Mouse (Mus musculus) frontal cortex, postnatal 10 days (tissue): Measurements from ENCODE around the gene Rpl24.
A peak's percentile ranks its signal among the peaks of the same experiment; 100 is the strongest.
"Not testable (repeated sequence)": the region's sequence is repeated elsewhere in the genome, so short reads cannot be mapped to it uniquely, and the experiment has no call there.

Source experiments
- DNase-seq, 2 experiments: peaks; one replicate each; pipeline ENCODE4 v3.0.0; 2022; ENCODE audit warnings: low spot score in 2 of 2, mixed read lengths in 1 of 2

Rpl24 gene

DNA sequence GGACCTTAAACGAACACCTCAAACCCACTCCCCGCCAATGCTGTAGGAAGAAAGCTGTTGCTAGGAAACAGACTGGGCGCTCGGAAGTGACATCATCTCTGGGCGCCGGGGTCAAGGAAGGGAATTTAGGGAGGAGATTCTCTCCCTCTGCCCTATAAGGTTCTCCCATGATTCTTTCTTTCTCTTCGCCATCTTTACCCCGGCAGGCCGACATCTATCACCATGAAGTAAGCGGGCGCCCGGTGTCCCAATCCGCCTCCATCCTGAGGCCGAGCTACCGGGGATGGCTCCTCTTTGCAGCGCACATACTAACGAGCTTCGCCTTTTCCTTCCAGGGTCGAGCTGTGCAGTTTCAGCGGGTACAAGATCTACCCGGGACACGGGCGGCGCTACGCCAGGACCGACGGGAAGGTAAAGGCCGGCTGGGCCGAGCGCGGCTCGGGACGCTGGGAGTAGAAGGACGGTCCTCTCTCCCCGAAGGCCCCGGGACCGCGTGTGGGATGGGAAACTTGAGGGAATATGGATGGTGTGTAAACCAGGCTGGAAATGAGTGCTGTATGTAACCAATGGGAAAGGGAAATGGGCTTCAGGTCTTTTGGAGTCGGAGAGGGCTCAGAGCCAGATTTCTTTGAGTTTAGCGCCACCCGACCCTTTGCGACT is at the start of gene Rpl24:
Gene Rpl24, plus strand, starts transcription at position 64 of the 660 bp plus-strand sequence.
- peak; percentile 93 to 94 for DNase-seq

- no peak for DNase-seq
Observed at GRCm38 (mm10) chr16:55922079-55922478, 44.0 kb upstream of the Rpl24 start.

DNA sequence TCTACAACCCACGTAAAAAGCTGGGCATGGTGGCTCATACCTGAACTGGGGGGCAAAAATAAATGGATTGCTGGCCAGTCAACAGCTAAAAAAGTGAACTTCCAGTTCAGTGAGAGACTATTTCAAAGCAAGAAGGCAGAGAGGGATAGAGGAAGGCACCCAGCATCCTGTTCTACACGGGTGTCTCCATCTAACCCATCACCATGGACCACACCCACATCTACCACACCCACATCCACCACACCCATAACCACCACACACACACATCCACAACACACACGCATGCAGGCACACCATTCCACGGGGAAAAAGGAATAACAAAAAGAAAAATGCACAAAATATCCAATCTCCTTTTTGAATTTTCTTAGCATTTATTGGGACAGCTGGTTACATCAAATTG is 42.1 kb upstream of the Rpl24 start:
- DNase-seq, result no peak

DNA sequence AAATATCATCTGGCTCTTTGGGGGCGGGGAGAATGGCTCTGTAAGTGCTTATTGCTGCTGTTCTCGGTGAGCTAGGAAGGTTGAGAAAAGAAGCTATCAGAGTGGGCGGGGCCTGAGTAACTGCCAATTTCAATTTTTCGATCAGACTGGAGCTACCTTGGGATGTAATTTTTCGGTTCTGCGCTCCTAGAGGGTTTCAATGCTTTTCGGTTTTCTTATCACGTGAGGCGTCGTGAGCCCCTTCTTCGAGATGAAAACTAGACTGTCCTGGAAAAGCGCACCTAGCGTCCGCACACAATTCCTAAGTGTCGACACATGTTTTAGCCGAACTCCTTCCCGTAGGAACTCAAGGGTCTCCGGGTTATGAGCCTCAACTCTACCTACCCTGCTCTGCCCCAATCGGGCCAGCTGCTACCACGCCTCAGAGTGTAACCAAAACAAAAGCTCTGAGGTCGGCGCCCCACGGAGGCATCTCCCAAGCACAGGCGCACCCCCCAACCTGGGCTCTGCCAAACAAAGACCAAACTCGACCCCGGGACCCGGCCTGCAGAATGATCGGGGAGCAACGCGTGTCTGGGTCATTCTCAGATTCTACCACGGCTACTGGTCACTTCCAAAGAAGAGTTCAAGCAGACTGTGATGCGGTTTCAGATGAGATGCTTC is 32.3 kb upstream of the Rpl24 start:
- peak; percentile 36 to 43 for DNase-seq

- DNase-seq, result peak; percentile 88 to 89
Observed at GRCm38 (mm10) chr16:55934453-55935037, 31.5 kb upstream of the Rpl24 start, which contains the start of gene Cep97. Gene Cep97 (minus strand): TSS chr16:55934855.

- DNase-seq, result no peak
Observed at GRCm38 (mm10) chr16:55938761-55939160, 27.3 kb upstream of the Rpl24 start.

GRCm38 (mm10) chr16:55939703-55940102 is 26.4 kb upstream of the Rpl24 start:
- DNase-seq, result no peak

- DNase-seq, result no peak
Observed at GRCm38 (mm10) chr16:55940781-55941180, 25.3 kb upstream of the Rpl24 start.

DNA sequence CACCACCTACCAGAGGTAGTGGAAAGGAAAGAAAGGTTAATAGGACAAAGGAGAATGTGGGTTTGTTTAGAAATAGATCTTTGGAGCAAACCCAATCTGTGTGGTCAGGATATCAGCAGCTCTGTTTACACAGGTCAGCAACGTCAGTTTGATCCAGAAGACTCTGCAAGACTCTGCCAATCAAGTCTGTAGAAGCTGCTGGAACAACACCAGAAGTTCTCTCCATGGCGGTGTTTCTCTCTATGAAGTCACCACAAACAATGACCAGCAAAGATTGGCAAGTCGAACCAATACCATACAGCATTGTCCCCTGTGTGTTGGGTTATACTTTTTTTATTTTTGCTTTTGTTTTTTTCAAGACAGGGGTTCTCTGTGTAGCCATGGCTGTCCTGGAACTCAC is 18.8 kb upstream of the Rpl24 start:
- no peak for DNase-seq

DNA sequence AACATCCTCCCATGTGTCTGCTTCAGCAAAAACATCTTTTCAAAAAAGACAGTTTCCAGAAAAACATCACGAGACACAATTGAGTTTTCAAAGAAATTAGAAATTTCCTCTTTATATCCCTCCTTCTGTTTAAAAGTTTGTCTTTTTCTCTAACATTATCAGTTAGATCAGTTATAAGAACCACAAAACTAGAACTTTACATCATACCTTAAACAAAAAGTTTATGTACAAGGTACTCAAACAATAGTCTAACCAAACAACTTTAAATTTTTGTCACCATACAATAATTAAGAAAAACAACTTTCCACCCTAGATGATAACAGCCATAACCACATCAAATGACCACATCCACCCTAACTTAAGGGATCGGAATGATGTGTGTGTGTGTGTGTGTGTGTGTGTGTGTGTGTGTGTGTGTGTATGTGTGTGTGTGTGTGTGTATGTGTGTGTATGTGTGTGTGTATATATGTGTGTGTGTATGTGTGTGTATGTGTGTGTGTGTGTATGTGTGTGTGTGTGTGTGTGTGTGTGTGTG is 18.1 kb upstream of the Rpl24 start:
- DNase-seq, result not testable (repeated sequence)

DNA sequence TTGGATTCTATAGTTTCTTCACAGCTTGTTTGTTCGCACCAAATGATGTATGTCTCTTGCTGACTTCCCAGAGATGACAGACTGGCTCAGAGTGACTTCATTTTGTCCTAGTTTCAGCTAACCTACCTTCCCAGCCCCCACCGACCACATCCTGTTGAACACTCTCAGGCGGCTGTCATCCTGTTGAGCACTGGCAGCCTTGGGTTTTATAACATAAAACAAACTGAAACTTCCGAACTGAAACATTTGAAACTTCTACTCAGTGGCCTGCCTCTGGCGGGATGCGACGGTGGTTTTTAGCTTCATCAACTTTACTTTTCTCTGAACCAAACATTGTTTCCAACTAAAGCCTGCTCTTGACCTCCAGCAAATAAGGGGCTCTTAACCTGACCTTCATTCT is 17.1 kb upstream of the Rpl24 start:
- DNase-seq, result no peak

DNA sequence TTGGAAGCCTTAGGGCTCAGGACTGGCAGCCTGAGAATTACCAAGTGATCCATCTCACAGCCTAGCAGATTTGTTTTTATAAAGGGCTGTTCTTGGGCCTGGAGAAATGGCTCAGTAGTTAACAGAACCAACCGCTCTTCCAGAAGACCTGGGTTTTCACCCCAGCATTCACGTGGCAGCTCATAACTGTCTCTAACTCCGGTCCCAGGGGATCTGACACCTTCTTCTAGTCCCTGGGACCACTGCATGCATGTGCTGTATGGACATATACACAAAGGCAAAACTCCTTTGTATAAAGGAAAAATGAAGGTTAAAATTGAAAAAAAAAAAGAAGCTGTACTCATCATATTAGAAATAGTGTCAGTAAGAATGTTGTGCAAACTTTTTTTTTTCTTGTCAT is 15.6 kb upstream of the Rpl24 start:
- DNase-seq, result no peak

DNA sequence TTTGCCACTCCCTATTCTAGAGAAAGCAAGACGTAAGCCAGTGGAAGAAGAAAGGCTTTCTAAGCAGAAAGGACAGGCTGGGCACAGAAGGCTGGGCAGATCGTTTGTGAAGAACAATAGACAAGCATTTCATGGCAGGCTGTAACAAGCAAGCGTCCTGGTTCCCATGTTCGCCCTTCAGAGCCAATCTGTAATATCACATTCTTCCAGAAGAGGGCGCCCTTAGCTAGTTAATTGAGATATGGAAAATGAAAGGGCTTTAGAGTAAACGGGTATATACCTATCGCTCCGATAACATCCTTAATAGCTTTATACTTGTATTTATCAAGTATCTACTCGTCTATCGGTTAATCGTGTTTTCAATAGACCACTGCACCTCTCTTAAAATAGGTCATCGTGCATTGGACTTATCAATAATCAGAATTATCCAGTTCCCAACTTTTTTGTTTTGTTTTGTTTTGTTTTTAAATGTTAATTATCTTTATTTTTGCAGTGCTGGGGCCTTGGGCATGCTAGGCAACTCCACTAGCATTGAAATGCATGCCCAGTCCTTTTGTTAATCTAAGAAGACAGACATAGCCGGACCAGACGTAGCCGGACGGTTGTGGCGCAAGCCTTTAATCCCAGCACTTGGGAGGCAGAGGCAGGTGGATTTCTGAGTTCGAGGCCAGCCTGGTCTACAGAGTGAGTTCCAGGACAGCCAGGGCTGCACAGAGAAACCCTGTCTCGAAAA is 15.0 kb upstream of the Rpl24 start:
- DNase-seq, result no peak

DNA sequence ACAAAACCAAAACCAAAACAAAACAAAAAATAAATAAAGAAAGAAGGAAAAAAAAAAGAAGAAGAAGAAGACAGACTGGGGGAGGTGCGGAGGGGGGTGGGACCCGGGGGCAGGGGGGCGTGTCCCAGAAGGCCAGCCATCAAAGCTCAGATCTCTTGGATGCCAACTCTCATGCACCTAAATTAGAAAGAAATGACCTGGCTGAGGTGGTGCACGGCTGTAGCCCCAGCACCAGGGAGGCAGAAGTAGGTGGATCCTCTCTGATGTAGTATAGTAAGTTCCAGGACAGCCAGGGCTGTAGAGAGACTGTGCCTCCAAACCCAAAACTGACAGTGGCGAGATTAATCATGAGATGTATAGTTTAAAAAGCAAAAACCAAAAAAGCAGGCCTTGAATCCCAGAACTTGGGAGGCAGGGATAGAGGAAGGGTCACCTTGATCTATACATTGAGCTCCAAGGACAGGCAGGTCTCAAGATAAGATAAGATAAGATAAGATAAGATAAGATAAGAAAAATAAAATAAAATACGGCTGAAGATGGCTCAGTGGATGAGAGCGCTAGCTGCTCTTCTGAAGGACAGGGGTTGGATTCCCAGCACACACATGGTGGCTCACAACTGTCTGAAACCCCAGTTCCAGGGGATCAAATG is 14.3 kb upstream of the Rpl24 start:
- DNase-seq, result no peak

DNA sequence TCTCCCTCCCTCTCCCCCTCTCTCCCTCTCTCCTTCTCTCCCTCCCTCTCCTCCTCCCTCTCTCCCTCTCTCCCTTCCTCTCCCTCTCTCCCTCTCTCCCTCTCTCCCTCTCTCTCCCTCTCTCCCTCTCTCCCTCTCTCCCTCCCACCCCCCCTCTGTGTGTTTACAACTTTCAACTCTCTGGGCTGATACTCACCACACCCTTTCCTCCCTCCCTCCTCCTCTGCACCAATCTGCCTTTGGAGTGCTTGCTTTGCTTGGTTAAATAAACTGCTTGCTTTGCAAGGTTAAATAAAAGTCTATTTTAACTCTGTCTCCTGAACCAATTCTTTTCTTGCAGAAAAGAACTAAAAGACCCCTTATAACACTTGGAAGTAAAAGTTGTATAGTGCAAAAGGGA is 13.3 kb upstream of the Rpl24 start:
- DNase-seq, result no peak

DNA sequence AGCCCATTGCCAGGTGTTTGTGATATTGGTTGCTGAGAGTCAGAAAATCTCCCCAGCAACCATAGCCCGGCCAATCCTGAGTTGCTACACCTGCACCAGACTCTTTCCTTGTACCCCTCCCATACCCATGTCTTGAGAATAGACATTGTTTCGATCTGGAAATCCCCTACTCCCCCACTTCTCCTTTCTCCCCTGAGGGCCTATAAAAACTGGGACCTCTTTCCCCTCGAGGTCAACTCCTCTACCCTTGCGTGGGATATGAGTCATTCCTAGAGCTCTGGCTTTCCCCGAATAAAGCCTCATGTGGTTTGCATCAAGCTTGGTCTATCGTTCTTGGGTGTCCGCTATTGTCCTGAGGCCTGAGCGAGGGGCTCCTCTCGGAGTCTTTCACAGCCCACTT is 11.9 kb upstream of the Rpl24 start:
- not testable (repeated sequence) for DNase-seq

DNA sequence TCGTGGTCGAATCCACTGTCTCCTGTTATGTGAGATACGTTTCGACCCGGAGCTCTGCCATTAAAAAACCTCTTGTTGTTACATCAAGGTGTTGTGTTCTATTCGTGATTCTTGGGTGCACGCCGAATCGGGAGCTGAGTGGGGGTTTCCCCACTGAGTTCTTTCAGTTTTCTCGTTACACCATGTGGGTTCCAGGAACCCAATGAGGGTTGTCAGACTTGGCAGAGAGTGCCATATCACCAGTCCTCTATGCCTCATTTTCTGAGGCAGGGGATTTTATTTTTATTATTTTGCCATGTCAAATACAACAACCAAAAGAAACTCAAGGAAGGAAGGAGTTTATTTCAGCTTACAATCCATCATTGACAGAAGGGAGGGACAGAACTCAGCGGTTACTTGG is 3.0 kb upstream of the Rpl24 start:
- not testable (repeated sequence) for DNase-seq

DNA sequence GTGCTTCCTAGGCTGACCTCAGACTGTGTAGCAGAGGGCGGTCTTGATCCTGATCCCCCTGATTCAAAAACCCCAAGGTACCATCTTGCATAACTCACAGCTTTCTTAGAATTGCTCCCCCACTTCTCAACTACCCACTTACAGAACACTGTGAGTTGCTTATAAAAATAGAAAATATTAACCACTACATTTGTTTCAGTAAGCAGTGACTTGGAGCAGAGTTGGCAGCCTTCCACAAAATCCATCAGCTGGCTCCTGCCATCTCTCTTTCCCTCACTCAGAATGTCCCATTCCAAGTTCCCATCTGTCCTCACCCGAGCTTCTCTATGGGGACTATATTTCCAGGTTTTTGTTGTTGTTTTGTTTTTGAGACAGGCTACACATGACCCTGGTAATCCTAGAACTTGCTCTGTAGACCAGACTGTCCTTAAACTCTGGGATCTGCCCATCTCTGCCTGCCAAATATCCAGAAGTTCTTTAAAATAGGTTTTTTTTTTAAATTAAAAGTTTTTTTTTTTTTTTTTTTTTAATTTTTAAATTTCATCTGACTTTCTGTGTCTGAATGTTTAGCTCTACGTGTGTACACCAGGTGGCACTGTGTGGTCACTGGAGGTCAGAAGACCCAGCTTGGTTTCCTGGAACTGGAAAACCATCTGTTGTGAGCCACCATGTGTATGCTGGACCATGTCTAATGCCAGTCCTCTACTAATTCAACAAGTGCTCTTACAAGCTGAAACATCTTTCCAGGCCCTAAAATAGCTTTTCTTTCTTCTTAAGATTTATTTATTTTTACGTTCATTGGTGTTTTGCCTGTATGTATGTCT is 1.7 kb upstream of the Rpl24 start:
- no peak for DNase-seq

- DNase-seq, result no peak
Observed at GRCm38 (mm10) chr16:55967221-55967620, 1.1 kb downstream of the Rpl24 start.

DNA sequence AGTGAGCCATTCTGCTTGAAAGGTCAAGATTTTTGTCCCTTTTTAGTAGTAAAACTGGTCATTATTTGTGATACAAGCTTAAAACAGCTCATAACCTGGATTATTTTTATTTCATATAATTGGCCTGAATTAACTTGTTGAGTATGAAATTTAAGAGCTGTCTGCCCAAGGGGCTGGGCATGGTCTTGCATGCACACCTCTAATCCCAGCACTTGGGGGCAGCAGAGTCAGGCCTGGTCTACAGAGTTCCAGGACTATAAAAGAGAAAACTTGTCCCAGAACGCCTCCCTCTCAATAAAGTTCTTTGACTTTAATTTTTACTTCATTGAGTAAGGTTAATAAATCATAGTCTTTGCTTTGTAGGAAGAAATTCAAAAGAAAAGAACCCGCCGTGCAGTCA is 3.1 kb downstream of the Rpl24 start:
- no peak for DNase-seq

DNA sequence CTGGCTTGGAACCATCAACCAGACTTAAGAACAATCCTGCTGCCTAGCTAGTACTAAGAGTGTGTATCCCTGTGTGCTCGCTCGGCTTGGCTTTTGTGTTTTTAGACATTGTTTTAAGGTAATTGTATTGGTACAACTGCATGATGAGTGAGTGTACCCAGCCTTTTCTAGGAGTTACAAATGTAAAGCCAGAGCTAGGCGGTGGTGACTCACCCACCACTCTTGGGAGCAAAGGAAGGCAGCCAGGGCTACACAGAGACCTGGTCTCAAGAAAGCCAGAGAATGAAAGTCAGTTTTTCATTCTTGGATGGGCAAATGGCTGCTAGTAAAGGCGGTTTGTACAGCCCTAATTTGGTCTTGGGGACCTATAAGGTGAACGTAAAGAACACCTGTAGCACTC is 4.3 kb downstream of the Rpl24 start:
- no peak for DNase-seq
